Mouse (Mus musculus): Measurements from ENCODE around the gene Gcm1.
"Not testable (repeated sequence)": the region's sequence is repeated elsewhere in the genome, so short reads cannot be mapped to it uniquely, and the experiment has no call there.

Gcm1 gene

DNA sequence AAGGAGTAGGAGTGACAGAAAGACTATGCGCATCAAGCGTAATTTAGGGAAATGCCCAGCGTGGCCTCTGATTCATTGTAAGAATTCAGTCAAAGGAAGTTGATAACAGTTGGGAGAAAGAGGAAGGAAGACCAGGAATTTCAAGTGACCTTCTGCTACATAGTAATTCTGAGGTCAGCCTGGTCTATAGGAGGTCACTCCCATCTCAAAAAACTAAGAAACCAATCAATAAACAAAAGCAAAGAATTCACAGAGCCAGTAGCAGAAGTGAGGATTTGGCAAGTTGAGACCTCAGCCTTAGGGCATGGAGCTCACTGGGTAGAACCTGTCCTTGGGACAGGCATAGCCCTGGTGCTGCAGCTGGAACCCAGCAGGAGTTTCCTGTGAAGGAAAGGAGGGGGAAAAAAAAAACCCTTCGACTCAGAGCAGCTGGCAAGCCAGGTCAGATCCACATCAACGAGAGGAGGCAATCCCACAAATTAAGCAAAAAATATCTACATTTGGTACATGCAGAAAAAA lies 1.2 kb upstream of the Gcm1 start:
- DNase-seq (ENCODE audit: low spot score) = no peak

DNA sequence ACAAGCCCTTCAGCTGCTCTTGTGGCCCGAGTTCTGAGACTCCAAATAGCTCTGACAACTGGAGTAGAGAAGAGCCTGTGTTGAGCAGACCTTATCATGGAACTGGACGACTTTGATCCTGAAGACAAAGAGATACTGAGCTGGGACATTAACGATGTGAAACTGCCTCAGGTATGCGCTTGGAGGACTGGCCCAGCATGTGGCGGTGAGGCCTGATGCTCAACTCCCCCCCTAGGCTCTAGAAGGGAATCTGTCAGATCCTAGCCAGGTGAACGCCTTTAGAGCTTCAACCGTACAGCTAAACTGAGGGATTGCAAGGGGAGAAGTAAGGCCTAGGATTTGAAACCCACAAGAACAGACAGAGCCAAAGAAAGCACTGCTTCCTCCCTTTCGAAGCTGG lies 2.1 kb downstream of the Gcm1 start:
- no peak for DNase-seq (ENCODE audit: low spot score)

DNA sequence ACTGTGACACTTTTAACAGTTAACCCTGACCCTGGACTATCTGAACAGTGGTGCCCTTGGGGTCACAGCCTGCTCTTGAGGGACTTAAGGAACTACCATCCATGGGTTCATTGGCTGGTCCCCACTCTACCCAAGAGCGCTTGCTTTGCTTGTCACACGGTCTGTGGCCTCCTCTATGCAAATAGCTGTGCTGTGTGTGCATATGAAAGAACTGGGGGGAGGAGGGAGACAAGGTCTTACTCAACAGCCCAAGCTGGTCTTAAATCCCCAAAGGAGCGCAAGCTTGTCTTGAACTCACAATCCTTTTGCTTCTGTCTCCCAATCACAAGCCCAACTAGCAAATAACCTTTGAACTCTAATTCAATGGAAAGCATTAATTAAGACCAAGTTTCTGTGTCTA lies 2.6 kb downstream of the Gcm1 start:
- DNase-seq (ENCODE audit: low spot score) = no peak

DNA sequence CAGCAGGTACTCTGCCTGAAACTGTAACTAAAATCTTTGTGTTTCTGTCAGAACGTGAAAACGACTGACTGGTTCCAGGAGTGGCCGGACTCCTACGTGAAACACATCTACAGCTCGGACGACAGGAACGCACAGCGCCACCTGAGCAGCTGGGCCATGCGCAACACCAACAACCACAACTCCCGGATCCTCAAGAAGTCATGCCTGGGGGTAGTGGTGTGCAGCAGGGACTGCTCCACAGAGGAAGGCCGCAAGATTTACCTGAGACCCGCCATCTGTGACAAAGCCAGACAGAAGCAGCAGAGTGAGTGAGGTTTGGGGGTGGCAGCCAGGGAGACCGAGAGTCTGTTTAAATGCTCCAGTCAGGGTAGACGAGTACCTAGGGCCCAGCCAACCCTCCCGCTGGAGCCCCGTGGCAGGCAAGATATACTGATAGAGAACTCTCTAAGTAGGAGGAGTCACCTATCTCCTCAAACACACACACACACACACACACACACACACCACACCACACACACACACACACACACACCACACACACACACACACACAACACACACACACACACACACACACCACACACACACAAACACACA lies 7.9 kb downstream of the Gcm1 start:
- DNase-seq (ENCODE audit: low spot score) = no peak

DNA sequence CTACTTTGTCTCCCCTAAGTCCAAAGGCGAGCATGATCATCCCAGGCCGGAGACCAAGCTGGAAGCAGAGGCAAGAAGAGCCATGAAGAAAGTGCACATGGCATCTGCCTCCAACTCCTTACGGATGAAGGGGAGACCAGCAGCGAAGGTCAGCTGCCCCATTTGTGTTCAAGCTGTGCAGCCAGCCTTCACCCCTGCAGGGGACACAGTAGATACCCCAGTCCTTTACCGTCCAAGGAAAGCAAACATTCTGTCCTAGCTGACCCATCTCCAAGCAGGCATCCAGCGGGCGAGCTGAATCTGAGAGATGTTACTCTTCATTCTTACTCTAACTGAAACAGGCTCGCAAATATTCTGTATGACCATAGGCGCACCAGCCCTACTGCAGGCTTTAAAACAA lies 10.7 kb downstream of the Gcm1 start:
- no peak for DNase-seq (ENCODE audit: low spot score)

DNA sequence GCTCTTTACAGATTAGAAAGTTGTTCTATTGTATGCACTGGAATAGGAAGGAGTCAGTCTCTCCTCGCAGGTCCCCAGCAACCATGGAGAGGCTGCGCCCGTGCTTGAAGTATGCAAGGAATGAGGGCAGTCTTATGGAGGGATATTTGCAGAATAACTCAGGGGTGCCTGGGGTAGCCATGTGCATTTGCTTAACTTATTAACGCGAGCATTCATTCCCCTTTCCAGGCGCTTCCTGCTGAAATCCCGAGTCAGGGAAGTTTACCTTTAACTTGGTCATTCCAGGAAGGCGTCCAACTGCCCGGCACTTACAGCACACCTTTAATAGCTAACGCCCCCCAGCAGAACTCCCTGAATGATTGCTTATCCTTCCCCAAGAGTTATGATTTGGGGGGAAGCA lies 12.4 kb downstream of the Gcm1 start:
- DNase-seq (ENCODE audit: low spot score) = no peak

DNA sequence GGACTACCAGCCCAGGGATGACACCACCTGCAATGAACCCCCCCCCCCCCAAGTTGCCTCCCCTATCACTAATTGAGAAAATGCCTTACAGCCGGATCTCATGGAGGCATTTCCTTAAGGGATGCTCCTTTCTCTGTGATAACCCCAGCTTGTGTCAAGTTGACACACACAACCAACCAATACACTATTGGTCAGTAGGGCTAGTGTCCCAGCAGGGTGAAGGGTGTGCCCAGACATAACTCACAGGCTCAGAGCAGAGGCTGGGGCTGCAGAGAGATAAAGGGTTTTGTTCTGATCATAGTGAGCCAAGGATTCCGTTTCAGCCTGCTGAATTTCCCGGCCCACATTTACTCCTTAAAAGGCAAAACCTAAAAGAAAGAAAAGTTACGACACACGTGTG lies 18.8 kb downstream of the Gcm1 start:
- no peak for DNase-seq (ENCODE audit: low spot score)

DNA sequence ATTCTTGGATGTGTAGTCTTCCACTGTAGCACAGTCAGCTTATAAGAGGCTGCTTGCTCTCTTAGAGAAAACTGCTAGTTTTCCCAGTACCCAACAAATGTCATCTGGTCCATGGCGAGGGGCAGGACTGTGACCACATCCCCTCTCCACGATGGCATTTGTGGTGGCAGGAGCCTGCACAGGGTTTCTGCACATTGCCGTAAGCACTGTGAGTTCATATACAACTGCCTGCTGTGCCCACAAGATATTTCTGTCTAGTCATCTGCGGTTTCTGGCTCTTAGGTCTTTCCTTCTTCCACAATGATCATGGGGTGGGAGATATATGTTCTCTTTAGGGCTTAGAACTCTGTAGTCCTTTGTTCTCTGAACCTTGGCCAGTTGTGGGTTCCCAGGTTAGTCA lies 19.9 kb downstream of the Gcm1 start:
- no peak for DNase-seq (ENCODE audit: low spot score)

DNA sequence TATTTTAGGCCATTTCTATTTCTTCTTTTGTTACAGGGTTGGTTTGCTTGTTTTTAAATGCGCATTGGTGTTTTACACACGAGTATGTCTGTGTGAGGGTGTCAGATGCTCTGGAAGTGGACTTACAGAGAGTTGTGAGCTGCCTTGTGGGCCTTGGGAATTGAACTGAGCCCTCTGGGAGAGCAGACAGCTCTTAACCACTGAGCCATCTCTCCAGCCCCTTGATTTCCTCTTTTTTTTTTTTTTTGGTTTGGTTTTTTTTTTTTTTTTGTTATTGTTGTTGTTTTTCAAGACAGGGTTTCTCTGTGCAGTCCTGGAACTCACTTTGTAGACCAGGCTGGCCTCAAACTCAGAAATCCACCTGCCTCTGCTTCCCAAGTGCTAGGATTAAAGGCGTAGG lies 21.6 kb downstream of the Gcm1 start:
- DNase-seq (ENCODE audit: low spot score) = not testable (repeated sequence)

DNA sequence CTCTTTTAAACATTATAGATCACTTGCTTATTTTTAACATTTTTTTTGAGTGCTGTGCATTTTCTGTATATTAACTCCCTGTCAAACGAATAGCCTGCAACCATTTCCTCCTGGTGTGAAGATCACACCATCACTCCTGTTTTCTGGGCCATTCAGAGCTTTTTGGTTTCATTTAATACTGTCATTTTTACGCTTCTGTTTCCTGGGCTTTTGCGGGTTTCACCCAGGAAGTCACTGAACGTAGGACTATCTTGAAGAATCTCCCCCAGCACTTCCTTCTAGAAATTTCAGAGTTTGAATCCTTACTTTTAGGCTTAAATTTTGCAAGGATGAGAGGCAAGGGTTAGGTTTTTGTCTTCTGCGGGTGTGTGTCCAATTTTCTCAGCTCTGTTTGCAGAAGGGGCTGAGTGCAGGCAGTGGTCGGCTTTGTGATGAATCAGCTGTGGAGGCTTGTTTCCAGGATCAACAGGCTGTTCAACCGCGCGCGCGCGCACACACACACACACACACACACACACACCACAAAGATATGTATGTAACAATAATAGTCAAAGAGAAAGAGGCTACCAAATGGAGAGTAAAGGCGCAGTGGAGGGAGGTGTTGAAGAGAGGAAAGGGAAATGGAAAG lies 22.1 kb downstream of the Gcm1 start:
- DNase-seq (ENCODE audit: low spot score) = no peak

DNA sequence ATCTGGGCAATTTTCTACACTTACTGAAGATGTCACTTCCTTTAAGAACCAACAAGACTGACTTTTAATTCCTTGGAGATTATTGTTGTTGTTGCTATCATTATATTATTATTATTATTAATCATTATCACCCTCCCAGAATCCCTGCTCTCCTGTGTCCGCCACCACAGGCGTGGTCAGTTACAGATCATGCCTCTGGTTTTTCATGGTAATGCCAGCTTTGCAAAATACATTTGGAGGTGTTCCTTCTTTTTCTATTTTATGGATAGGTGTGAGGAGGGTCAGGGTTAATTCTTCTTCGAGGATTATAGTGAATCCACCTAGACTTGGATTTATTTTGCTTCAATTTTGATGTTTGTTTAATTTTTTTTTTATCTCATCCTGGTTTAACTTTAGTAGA lies 23.5 kb downstream of the Gcm1 start:
- no peak for DNase-seq (ENCODE audit: low spot score)

DNA sequence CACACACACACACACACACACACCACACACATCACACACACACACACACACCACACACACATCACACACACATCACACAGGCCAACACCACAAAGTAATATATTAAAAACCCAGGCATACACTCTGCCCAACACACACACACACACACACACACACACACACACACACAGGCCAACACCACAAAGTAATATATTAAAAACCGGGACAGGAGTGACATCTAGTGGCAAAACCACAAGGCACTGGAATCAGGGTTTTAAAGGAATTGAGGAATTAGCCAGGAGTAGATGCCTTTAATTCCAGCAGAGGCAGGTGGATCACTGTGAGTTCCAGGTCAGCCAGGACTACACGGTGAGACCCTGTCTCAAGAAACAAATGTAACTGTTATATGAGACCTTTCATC lies 26.5 kb downstream of the Gcm1 start:
- peak; percentile 29 for DNase-seq (ENCODE audit: low spot score)

DNA sequence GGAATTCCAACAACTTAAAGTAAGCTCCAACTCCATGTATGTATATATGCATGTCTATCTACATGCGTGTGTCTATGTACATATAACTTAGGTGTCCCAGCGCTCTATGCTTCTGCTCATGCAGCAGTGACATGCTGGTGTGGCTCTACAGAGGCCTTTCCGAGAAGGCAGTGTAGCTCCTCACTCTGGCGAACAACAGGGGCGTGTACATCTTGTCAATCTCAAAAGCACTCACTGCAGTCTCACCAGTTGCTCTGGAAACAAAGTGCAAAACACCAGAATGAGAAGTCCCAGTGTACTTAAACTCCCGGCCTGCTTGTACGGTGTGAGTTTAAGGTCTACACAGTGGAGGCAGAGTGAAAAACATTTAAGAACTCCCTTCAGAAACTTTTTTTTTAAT lies 30.1 kb downstream of the Gcm1 start:
- DNase-seq (ENCODE audit: low spot score) = peak; percentile 15

DNA sequence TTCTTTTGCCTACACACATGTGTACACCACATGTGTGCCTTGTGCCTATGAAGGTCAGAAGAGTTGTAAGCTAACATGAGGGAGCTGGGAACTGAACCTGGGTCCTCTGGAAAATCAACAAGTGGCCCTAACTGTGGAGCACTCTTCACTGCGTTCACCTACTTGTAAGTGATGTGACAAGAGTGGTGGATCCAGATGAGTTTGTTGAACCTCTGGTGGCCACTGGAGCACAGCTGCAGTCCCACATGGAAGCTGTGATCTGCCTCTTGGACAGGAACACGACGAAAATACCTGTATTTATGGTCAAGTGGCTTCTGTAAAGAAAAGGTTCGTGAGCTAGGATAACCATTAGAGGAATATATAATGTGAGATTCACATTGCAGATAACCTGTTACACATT lies 32.6 kb downstream of the Gcm1 start:
- no peak for DNase-seq (ENCODE audit: low spot score)

DNA sequence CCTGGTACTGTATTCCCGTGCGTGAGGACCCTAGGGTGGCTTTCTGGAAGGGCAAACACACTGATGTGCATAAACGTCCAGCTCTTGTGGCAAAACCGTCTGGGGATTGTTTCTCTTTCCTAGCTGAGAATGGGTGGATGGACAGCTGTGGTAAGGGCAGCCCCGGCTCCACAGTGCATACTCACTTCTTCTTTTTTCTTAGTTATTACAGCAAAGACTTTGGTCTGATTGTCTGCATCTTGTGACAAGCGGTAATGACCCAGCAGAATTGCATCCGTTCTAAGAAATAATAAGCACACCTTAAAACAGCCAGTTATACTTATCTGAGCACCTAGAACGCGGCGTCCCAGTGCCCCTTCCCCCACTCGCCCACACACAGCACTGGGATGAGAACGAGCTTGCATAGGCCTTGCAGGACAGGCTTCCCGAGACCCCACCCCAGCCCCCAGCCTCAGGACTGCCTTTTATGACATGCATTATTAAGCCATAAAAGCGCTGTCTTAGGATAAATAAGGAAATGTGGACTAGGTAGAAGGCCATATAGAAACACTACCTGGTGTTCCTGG lies 34.1 kb downstream of the Gcm1 start:
- no peak for DNase-seq (ENCODE audit: low spot score)

DNA sequence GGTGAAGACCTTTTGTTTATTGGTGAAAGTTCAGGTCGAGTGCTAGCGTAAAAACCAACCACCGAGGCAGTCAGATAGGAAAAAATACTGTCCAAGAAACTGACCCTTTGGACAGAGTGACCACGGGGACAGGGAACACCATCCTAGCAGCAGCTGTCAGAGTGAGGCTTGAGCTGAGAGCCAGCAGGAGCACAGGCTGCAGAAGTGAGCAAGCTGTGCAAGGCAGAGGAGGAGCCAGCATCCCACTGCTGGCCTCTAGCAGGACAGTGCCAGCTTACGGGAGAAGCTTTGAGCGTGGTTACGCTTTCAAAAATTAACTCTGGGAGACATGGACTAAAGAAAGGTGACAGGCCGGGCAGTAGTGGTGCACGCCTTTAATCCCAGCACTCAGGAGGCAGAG lies 36.0 kb downstream of the Gcm1 start:
- DNase-seq (ENCODE audit: low spot score) = no peak

DNA sequence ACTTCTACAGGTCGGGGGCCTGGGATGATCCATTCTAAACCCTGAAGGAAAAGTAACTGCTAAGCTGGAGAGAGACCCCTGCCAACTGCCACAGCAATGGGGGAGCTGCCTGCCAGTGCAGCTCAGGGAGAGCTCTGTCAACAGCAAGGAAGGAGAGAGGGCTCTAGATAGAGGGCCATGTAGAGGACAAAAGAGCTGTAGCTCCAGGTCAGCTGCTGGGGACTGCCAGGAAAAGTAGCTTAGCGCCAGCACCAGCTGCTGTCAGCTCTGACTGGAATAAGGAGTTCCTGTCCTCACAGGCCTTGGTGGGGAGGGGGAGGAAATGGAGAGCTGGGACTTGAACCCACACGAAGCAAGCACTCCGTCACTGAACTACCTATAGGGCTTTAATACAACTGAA lies 36.8 kb downstream of the Gcm1 start:
- DNase-seq (ENCODE audit: low spot score) = no peak

DNA sequence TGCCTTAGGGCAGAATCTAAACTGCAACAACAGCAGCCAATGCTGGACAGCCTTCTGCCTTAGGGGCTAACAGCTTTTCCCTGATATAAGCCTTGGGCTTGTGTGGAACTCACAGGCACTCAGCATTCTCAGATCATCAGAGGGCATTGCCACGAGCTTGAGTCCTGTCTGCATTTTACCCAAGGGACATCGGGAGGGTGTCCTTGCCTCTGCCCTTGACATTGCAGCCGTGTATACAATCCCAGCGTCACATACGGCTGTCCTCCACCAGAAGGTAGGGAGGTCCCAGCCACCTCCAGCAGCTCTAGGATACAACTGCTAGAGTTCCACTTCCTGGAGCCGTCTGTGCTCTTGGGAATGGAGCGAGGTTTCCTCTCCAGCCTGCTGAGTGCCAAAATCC lies 37.2 kb downstream of the Gcm1 start:
- no peak for DNase-seq (ENCODE audit: low spot score)

DNA sequence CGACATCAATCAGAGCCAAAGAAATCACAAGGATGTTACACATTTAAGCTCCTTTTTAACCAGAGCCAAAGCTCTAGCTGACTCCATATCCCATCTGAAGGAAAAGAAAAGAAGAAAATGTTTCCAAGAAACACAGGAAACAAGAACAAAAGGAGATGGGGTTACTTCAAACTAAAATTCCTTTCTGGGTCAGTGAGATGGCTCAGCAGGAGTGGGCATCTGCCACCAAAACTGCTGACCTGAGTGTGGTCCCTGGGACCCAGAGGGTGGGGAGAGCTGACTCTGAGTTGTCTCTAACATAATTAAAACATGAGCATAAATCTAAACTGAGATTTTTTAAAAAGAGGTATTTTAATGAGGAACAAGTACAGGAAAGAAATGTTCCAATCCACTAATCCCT lies 38.2 kb downstream of the Gcm1 start:
- no peak for DNase-seq (ENCODE audit: low spot score)

DNA sequence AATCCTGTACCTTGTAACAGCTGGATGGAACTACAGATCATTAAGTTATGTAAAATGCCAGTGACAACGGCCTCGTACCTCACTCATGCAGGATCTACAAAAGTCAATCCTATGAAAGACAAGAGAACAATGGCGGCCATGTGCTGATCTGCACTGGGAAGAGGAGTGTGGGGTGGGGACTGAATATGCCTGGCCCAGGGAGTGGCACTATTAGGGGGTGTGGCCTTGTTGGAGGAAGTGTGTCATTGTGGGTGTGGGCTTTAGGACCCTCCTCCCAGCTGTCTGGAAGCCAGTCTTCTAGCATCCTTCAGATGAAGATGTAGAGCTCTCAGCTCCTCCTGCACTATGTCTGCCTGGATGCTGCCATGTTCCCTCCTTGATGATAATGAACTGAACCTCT lies 38.9 kb downstream of the Gcm1 start:
- no peak for DNase-seq (ENCODE audit: low spot score)

DNA sequence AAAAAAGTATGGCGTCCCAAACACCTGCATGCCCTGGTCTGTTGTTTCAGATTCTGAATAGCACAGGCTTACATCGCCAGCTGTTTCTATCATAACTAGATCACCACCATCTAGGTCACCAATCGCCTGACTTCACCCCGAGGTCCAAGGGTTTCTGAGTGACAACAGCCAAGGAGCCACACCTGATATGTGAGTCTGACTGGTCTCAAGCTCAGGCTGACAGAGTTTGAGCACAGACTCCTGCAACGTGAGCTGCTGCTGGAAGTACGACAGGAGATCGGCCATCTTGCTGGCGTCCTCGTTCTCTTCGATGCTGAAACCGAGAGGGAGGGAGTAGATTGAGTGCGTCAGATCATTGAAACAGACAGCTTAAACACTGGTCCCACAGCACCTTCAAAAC lies 44.0 kb downstream of the Gcm1 start:
- DNase-seq (ENCODE audit: low spot score) = no peak

DNA sequence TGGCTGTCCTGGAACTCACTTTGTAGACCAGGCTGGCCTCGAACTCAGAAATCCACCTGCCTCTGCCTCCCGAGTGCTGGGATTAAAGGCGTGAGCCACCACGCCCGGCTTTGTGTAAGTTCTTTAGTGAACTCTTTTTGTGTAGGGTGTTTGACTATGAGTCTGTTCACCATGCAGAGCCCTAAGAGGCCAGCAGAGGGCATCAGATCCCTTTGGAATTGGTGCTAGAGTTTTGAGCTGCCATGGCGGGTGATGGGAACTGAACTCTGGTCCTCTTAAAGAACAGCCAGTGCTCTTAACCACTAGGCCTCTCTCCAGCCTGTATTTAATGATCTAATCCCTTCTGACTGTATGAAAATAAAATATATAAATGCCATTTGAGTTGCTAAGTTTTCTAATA lies 44.7 kb downstream of the Gcm1 start:
- peak; percentile 20 for DNase-seq (ENCODE audit: low spot score)

DNA sequence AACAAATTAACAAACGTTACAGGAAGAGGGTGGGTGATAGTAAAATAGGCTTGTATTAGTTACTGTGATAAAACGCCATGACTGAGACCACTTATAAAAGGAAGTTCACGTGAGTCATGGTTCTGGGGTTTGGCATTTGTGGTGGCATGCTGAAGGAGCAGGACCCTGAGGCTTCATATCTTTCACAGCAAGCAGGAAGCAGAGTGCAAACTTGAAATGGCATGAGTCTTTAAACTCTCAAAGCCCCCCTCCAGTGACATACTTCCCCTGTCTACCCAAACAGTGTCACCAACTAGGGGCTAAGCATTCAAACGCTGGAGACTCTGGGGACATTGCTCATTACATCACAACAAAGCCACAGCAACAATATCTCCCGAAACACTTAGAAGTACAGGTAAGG lies 49.2 kb downstream of the Gcm1 start:
- no peak for DNase-seq (ENCODE audit: low spot score)

DNA sequence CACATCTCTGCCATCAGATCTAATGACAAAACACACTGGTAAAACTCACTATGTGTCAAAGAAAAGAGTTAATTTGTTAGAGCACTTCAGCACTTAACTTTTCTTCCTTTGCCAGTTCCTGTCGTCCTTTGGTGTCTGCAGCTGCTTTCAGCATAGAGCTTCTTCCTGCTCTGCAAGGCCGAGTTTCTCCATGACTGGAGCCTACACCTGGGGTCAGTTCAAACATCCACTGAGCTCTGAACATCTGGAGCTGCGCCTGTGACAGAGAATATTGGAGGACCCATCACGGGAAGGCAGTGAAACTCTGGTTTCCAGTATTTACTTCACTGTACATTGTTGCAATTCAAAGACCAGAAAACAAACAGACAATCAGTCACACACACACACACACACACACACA lies 49.7 kb downstream of the Gcm1 start:
- no peak for DNase-seq (ENCODE audit: low spot score)

All from embryo, embryonic 10.5 days (tissue).